In the genomic region with DNA sequence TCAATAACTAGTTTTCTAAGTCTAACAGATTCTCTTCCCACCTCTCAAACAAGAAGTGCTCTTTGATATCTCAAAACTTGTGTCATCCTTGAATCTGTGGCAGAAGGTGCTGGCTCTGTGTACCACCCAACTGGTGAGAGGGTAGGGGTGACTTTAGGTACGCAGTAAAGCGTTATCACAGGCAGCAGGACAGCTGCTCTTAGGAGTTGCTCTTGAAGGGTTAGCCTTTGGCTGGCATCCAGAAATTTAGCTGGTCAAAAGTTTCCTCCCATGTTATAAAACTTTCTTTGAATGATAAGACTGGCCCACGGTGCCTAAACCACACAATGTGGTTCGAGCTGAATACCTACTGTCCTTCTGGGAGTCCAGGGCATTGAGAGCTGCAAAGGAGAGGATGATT, we compare ENCODE assay signal across 1 mouse cellular context.
A peak's percentile ranks its signal among the peaks of the same experiment; 100 is the strongest.
TF ChIP-seq lines count a peak whose summit lies in the region.

No protein-coding gene starts in this region.

TF ChIP-seq in MEL, 35 proteins besides CTCF, POLR2A, EP300 and RAD21 (continued from another document):
- TF ChIP-seq POLR2AphosphoS5 (IDR thresholded peaks at IDR 0.05; ENCODE audit: borderline replicate concordance, low read depth, low read length) (no peak), TBP (IDR thresholded peaks at IDR 0.05; ENCODE audit: low read depth, low read length) (no peak), MEF2A (IDR thresholded peaks at IDR 0.05; ENCODE audit: extremely low read depth, insufficient replicate concordance, low read depth, low read length, poor library complexity, severe bottlenecking) (no peak), MYC (IDR thresholded peaks at IDR 0.05; ENCODE audit: low read depth, low read length) (no peak), ZNF384 (IDR thresholded peaks at IDR 0.05; ENCODE audit: low read depth, low read length) (no peak), TCF12 (IDR thresholded peaks at IDR 0.05; ENCODE audit: low read depth, low read length) (peak; percentile 57), CHD1 (IDR thresholded peaks at IDR 0.05; ENCODE audit: low read depth, low read length) (no peak), ZC3H11A (IDR thresholded peaks at IDR 0.05; ENCODE audit: low read depth, low read length) (no peak), ZMIZ1 (IDR thresholded peaks at IDR 0.05; ENCODE audit: low read depth, low read length) (no peak), MYB (IDR thresholded peaks at IDR 0.05; ENCODE audit: low read depth, low read length) (no peak), SMC3 (IDR thresholded peaks at IDR 0.05; ENCODE audit: low read depth, low read length) (no peak)
